Mouse (Mus musculus) MEL (cell line): ENCODE data around the gene Cela1. TPM values are rescaled to one million over a fixed set of nuclear protein-coding genes. Genes with fewer than 3 reads are reported as not detected.

Experiments used
- DNase-seq: peaks from one replicate; pipeline ENCODE4 v3.0.0; 2011; ENCODE audit warnings: low read depth, low spot score
- H3K27ac ChIP-seq: 2 replicates; pipeline ENCODE4 v1.5.1; 2012; ENCODE audit warnings: low read depth, mild to moderate bottlenecking, control low read depth, low read length, moderate library complexity; ENCODE audit not compliant: control insufficient read depth
- H3K27me3 ChIP-seq, 2 experiments: fragments of 150-350 bp in 1 of 2; sonication (generic) in 1 of 2; 2 replicates each; pipeline ENCODE4 v1.6.1; 2012; ENCODE audit warnings: low read length in 2 of 2, mild to moderate bottlenecking in 2 of 2, improper control_type of control experiment in 1 of 2, moderate library complexity in 1 of 2; ENCODE audit not compliant: insufficient read depth in 2 of 2, control insufficient read depth in 1 of 2
- H3K36me3 ChIP-seq, 2 experiments: 2 replicates each; pipeline ENCODE4 v1.6.1; 2012 to 2014; ENCODE audit warnings: low read length in 2 of 2, improper control_type of control experiment in 1 of 2, inconsistent platforms in 1 of 2, mild to moderate bottlenecking in 1 of 2; ENCODE audit not compliant: insufficient read depth in 2 of 2, control insufficient read depth in 1 of 2
- H3K4me1 ChIP-seq, 2 experiments: fragments of 150-350 bp in 1 of 2; sonication (generic) in 1 of 2; 2 replicates each; pipeline ENCODE4 v1.6.1; 2012; ENCODE audit warnings: low read length in 2 of 2, improper control_type of control experiment in 1 of 2, mild to moderate bottlenecking in 1 of 2; ENCODE audit not compliant: insufficient read depth in 2 of 2, control insufficient read depth in 1 of 2
- H3K4me3 ChIP-seq, 2 experiments: fragments of 150-350 bp in 1 of 2; sonication (generic) in 1 of 2; 2 replicates each; pipeline ENCODE4 v1.5.1; 2012; ENCODE audit warnings: low read depth in 2 of 2, low read length in 2 of 2, mild to moderate bottlenecking in 2 of 2, moderate library complexity in 2 of 2, control low read depth in 1 of 2, improper control_type of control experiment in 1 of 2; ENCODE audit not compliant: control insufficient read depth in 1 of 2, insufficient read depth in 1 of 2
- H3K79me2 ChIP-seq: 2 replicates; pipeline ENCODE4 v1.6.1; 2012; ENCODE audit warnings: mild to moderate bottlenecking, low read length, moderate library complexity; ENCODE audit not compliant: control insufficient read depth, poor library complexity, insufficient read depth
- H3K9ac ChIP-seq: 2 replicates; pipeline ENCODE4 v1.6.1; 2012; ENCODE audit warnings: low read depth, mild to moderate bottlenecking, control low read depth, low read length, moderate library complexity; ENCODE audit not compliant: control insufficient read depth, poor library complexity, severe bottlenecking
- H3K9me3 ChIP-seq: fragments of 150-350 bp; sonication (generic); replicated peaks from 2 replicates; pipeline ENCODE4 v1.6.1; 2012; ENCODE audit warnings: mild to moderate bottlenecking, low read length, improper control_type of control experiment, moderate library complexity; ENCODE audit not compliant: insufficient read depth
- CHD1 ChIP-seq: IDR thresholded peaks from 2 replicates; pipeline ENCODE4 v1.6.1; 2012; ENCODE audit warnings: low read depth, mild to moderate bottlenecking, inconsistent platforms, low read length, improper control_type of control experiment
- CTCF ChIP-seq, 3 experiments: IDR thresholded peaks in 2 of 3; conservative IDR thresholded peaks in 1 of 3; 2 replicates each; pipeline ENCODE4 v1.5.1; 2011 to 2012; ENCODE audit warnings: low read length in 3 of 3, low read depth in 2 of 3, mild to moderate bottlenecking in 2 of 3, improper control_type of control experiment in 1 of 3, inconsistent platforms in 1 of 3, mixed read lengths in 1 of 3, moderate library complexity in 1 of 3; ENCODE audit not compliant: control insufficient read depth in 1 of 3, insufficient read depth in 1 of 3, poor library complexity in 1 of 3, severe bottlenecking in 1 of 3
- E2F4 ChIP-seq: IDR thresholded peaks from 2 replicates; pipeline ENCODE4 v1.6.1; 2011; ENCODE audit warnings: low read depth, low read length, improper control_type of control experiment, borderline replicate concordance
- EP300 ChIP-seq, 2 experiments: IDR thresholded peaks; 2 replicates each; pipeline ENCODE4 v1.6.1; 2011; ENCODE audit warnings: improper control_type of control experiment in 2 of 2, low read length in 2 of 2, low read depth in 1 of 2, mild to moderate bottlenecking in 1 of 2
- ETS1 ChIP-seq: IDR thresholded peaks from 2 replicates; pipeline ENCODE4 v1.6.1; 2012; ENCODE audit warnings: low read depth, mild to moderate bottlenecking, inconsistent platforms, low read length, improper control_type of control experiment, moderate library complexity
- KAT2A ChIP-seq: conservative IDR thresholded peaks from 2 replicates; pipeline ENCODE4 v1.6.1; 2012; ENCODE audit warnings: low read depth, low read length, improper control_type of control experiment, inconsistent platforms
- MAZ ChIP-seq: IDR thresholded peaks from 2 replicates; pipeline ENCODE4 v1.6.1; 2012; ENCODE audit warnings: low read depth, mild to moderate bottlenecking, inconsistent platforms, low read length, improper control_type of control experiment
- MEF2A ChIP-seq: IDR thresholded peaks from 2 replicates; pipeline ENCODE4 v1.6.1; 2014; ENCODE audit warnings: low read depth, mild to moderate bottlenecking, inconsistent platforms, low read length, improper control_type of control experiment; ENCODE audit not compliant: poor library complexity, insufficient replicate concordance, severe bottlenecking; ENCODE audit errors: extremely low read depth
- NELFE ChIP-seq: IDR thresholded peaks from 2 replicates; pipeline ENCODE4 v1.6.1; 2011; ENCODE audit warnings: low read depth, low read length, improper control_type of control experiment
- NRF1 ChIP-seq: IDR thresholded peaks from 2 replicates; pipeline ENCODE4 v1.6.1; 2014; ENCODE audit warnings: low read depth, mild to moderate bottlenecking, inconsistent platforms, low read length, improper control_type of control experiment, moderate library complexity; ENCODE audit not compliant: poor library complexity, insufficient read depth, severe bottlenecking
- RAD21 ChIP-seq: IDR thresholded peaks from 2 replicates; pipeline ENCODE4 v1.6.1; 2011; ENCODE audit warnings: mild to moderate bottlenecking, low read depth, low read length, improper control_type of control experiment
- RCOR1 ChIP-seq: IDR thresholded peaks from 2 replicates; pipeline ENCODE4 v1.6.1; 2012; ENCODE audit warnings: low read depth, mild to moderate bottlenecking, inconsistent platforms, low read length, improper control_type of control experiment
- SIN3A ChIP-seq: IDR thresholded peaks from 2 replicates; pipeline ENCODE4 v1.6.1; 2012; ENCODE audit warnings: low read length, improper control_type of control experiment, inconsistent platforms
- SMC3 ChIP-seq: IDR thresholded peaks from 2 replicates; pipeline ENCODE4 v1.6.1; 2011; ENCODE audit warnings: low read depth, low read length, improper control_type of control experiment
- USF2 ChIP-seq, 2 experiments: IDR thresholded peaks; 2 replicates each; pipeline ENCODE4 v1.6.1; 2011 to 2012; ENCODE audit warnings: improper control_type of control experiment in 2 of 2, low read length in 2 of 2, borderline replicate concordance in 1 of 2, inconsistent platforms in 1 of 2, low read depth in 1 of 2, mild to moderate bottlenecking in 1 of 2; ENCODE audit not compliant: insufficient read depth in 1 of 2
- ZC3H11A ChIP-seq: IDR thresholded peaks from 2 replicates; pipeline ENCODE4 v1.6.1; 2012; ENCODE audit warnings: low read depth, mild to moderate bottlenecking, inconsistent platforms, low read length, improper control_type of control experiment
- ZNF384 ChIP-seq: IDR thresholded peaks from 2 replicates; pipeline ENCODE4 v1.6.1; 2012; ENCODE audit warnings: low read depth, mild to moderate bottlenecking, inconsistent platforms, low read length, improper control_type of control experiment
- polyA plus RNA-seq, 2 experiments: library from polyadenylated mRNA; stranded (reverse) in 1 of 2; unstranded in 1 of 2; fragments of >175 nt in 1 of 2; fragments of >200 nt in 1 of 2; gene quantifications; 2 replicates each; pipeline versions ENCODE4 v1.2.1 to v1.2.4; 2012; ENCODE audit warnings: low replicate concordance in 2 of 2, low read depth in 1 of 2; ENCODE audit not compliant: insufficient read length in 2 of 2, insufficient read depth in 1 of 2, missing spikeins in 1 of 2
- total RNA-seq: library from RNA; depleted of rRNA; stranded (reverse); fragments of 300-350 nt; gene quantifications from 2 replicates; pipeline ENCODE4 v1.2.3, GENCODE M21; 2012

The Cela1 gene
- total and polyA plus RNA-seq, 3 experiments = 51.4 to 60.3 TPM; not detected in 1

DNA sequence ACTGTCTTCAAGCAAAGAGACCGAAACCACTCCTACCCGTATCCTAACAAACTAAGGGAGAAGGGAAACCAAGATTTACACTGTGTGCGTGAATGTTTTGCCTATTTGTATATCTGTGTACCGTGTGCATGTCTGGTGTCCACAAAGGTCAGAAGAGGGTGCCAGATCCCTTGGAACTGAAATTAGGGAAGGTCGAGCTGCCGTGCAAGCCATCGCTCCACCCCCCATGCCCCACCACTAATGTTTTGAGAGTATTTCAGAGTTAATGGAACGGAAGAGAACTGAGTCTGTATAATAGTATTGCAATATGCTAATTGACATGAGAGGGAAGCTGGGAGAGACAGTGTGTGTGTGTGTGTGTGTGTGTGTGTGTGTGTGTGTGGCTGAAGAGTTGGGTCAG lies 10.0 kb downstream of the Cela1 start:
- DNase-seq = no peak
- no peaks in the 10 kb centered on the region for H3K79me2 ChIP-seq
- no peak for TF ChIP-seq USF2 (IDR thresholded peaks at IDR 0.05; ENCODE audit: borderline replicate concordance in 1 of 2, insufficient read depth in 1 of 2, low read depth in 1 of 2, low read length in 2 of 2)
- TF ChIP-seq NRF1 = no peak
- TF ChIP-seq E2F4 = no peak
- no peak for TF ChIP-seq RAD21
- no peak for TF ChIP-seq MAZ
- TF ChIP-seq NELFE = no peak
- TF ChIP-seq SIN3A = no peak
- TF ChIP-seq KAT2A = no peak
- no peak for TF ChIP-seq SMC3
- no peak for TF ChIP-seq MEF2A
- no peak for TF ChIP-seq RCOR1
- TF ChIP-seq, all 39 proteins: peak for 0
- Histone ChIP-seq H3K36me3 (peaks cover 0 to 21% of the 10 kb centered on the region in 2 experiments; a peak in 2 of 4 replicates), H3K4me1 (peaks cover 11 to 18% of the 10 kb centered on the region in 2 experiments), H3K27ac (no peak overlapping the region), H3K9ac (no peak overlapping the region), H3K9me3 (no peaks in the 10 kb centered on the region), H3K27me3 (no peaks in the 10 kb centered on the region), H3K4me3 (no peak overlapping the region)

DNA sequence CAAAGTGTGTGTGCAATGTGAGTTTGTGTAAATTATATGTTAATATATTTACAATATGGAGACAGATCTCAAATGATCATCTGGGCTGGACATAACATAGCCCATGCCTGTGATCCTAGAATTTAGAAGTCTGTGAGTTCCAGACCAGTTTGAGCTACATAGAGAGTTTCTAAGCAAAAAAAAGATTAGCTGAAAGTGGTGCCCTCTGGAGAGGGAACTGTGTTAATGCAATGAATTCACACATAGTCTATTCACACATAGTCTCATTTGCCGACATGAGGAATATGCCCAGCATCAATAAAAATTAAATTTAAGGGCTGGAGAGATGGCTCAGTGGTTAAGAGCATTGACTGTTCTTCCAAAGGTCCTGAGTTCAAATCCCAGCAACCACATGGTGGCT lies 11.2 kb downstream of the Cela1 start:
- H3K27ac ChIP-seq = no peak overlapping the region
- peaks cover 11 to 21% of the 10 kb centered on the region in 2 experiments for H3K4me1 ChIP-seq
- H3K36me3 ChIP-seq = peaks cover 0 to 21% of the 10 kb centered on the region in 2 experiments; a peak in 2 of 4 replicates
- no peak overlapping the region for H3K9ac ChIP-seq
- TF ChIP-seq ZNF384 = peak; percentile 74; the same call in 1 of the 2 replicates
- TF ChIP-seq RAD21 = peak; percentile 48
- TF ChIP-seq EP300 (IDR thresholded peaks at IDR 0.05; ENCODE audit: low read depth in 1 of 2, low read length in 2 of 2) = no peak
- TF ChIP-seq ETS1 = no peak
- peak; percentile 63 for TF ChIP-seq SMC3
- 0 out of 2 replicates have a peak, but pooled peaks have one; percentile 26 for TF ChIP-seq SIN3A
- TF ChIP-seq ZC3H11A = peak; percentile 40
- TF ChIP-seq CHD1 = no peak
- TF ChIP-seq CTCF (IDR thresholded peaks at IDR 0.05 in 2 of 3, conservative IDR thresholded peaks at IDR 0.05 in 1 of 3; ENCODE audit: control insufficient read depth in 1 of 3, insufficient read depth in 1 of 3, low read depth in 2 of 3, low read length in 3 of 3, poor library complexity in 1 of 3, severe bottlenecking in 1 of 3) = peak in 2 of 3 experiments; percentile 25 to 60; a peak in 3 of 6 replicates
- TF ChIP-seq, all 39 proteins: peak for 6
- no peak overlapping the region for H3K4me3 ChIP-seq
- no peaks in the 10 kb centered on the region for H3K79me2 ChIP-seq
- DNase-seq = peak; percentile 51
- no peaks in the 10 kb centered on the region for H3K9me3 ChIP-seq
- no peaks in the 10 kb centered on the region for H3K27me3 ChIP-seq
